Mouse (Mus musculus): ENCODE measurements around the gene Srd5a3.
"Not testable (repeated sequence)": the region's sequence is repeated elsewhere in the genome, so short reads cannot be mapped to it uniquely, and the experiment has no call there.

Srd5a3 gene

GRCm38 (mm10) chr5:76139808-76140729 is at the start of gene Srd5a3:
Gene Srd5a3 (plus strand): TSS chr5:76140271.
- DNase-seq (ENCODE audit: low spot score in 2 of 2) = peak; percentile 96 to 97

- not testable (repeated sequence) for DNase-seq (ENCODE audit: low spot score in 2 of 2)
Measured at GRCm38 (mm10) chr5:76103809-76104208, 36.3 kb upstream of the Srd5a3 start.

GRCm38 (mm10) chr5:76107306-76107705 is 32.8 kb upstream of the Srd5a3 start:
- DNase-seq (ENCODE audit: low spot score in 2 of 2) = no peak

- no peak for DNase-seq (ENCODE audit: low spot score in 2 of 2)
Measured at GRCm38 (mm10) chr5:76108496-76108895, 31.6 kb upstream of the Srd5a3 start.

GRCm38 (mm10) chr5:76111173-76111572 is 28.9 kb upstream of the Srd5a3 start:
- no peak for DNase-seq (ENCODE audit: low spot score in 2 of 2)

GRCm38 (mm10) chr5:76112016-76112415 is 28.1 kb upstream of the Srd5a3 start:
- no peak for DNase-seq (ENCODE audit: low spot score in 2 of 2)

- no peak for DNase-seq (ENCODE audit: low spot score in 2 of 2)
Measured at GRCm38 (mm10) chr5:76115436-76116041, 24.5 kb upstream of the Srd5a3 start.

GRCm38 (mm10) chr5:76118441-76118840 is 21.6 kb upstream of the Srd5a3 start:
- DNase-seq (ENCODE audit: low spot score in 2 of 2) = peak; percentile 31 to 80

GRCm38 (mm10) chr5:76120634-76121033 is 19.4 kb upstream of the Srd5a3 start:
- no peak for DNase-seq (ENCODE audit: low spot score in 2 of 2)

- no peak for DNase-seq (ENCODE audit: low spot score in 2 of 2)
Measured at GRCm38 (mm10) chr5:76127584-76128316, 12.3 kb upstream of the Srd5a3 start.

GRCm38 (mm10) chr5:76130292-76130691 is 9.8 kb upstream of the Srd5a3 start:
- DNase-seq (ENCODE audit: low spot score in 2 of 2) = no peak

- DNase-seq (ENCODE audit: low spot score in 2 of 2) = no peak
Measured at GRCm38 (mm10) chr5:76131990-76132389, 8.1 kb upstream of the Srd5a3 start.

- DNase-seq (ENCODE audit: low spot score in 2 of 2) = peak in 1 of 2 experiments; percentile 56
Measured at GRCm38 (mm10) chr5:76135644-76136043, 4.4 kb upstream of the Srd5a3 start.

- no peak for DNase-seq (ENCODE audit: low spot score in 2 of 2)
Measured at GRCm38 (mm10) chr5:76136271-76136670, 3.8 kb upstream of the Srd5a3 start.

- DNase-seq (ENCODE audit: low spot score in 2 of 2) = no peak
Measured at GRCm38 (mm10) chr5:76137586-76137985, 2.5 kb upstream of the Srd5a3 start.

GRCm38 (mm10) chr5:76138071-76138470 is 2.0 kb upstream of the Srd5a3 start:
- no peak for DNase-seq (ENCODE audit: low spot score in 2 of 2)

- no peak for DNase-seq (ENCODE audit: low spot score in 2 of 2)
Measured at GRCm38 (mm10) chr5:76138512-76138911, 1.6 kb upstream of the Srd5a3 start.

- DNase-seq (ENCODE audit: low spot score in 2 of 2) = no peak
Measured at GRCm38 (mm10) chr5:76139171-76139671, 850 bp upstream of the Srd5a3 start.

- no peak for DNase-seq (ENCODE audit: low spot score in 2 of 2)
Measured at GRCm38 (mm10) chr5:76140730-76141066, 627 bp downstream of the Srd5a3 start.

GRCm38 (mm10) chr5:76143356-76143755 is 3.3 kb downstream of the Srd5a3 start:
- DNase-seq (ENCODE audit: low spot score in 2 of 2) = no peak

GRCm38 (mm10) chr5:76146401-76146800 is 6.3 kb downstream of the Srd5a3 start:
- no peak for DNase-seq (ENCODE audit: low spot score in 2 of 2)

GRCm38 (mm10) chr5:76149436-76149835 is 9.4 kb downstream of the Srd5a3 start:
- no peak for DNase-seq (ENCODE audit: low spot score in 2 of 2)
